In the genomic region with DNA sequence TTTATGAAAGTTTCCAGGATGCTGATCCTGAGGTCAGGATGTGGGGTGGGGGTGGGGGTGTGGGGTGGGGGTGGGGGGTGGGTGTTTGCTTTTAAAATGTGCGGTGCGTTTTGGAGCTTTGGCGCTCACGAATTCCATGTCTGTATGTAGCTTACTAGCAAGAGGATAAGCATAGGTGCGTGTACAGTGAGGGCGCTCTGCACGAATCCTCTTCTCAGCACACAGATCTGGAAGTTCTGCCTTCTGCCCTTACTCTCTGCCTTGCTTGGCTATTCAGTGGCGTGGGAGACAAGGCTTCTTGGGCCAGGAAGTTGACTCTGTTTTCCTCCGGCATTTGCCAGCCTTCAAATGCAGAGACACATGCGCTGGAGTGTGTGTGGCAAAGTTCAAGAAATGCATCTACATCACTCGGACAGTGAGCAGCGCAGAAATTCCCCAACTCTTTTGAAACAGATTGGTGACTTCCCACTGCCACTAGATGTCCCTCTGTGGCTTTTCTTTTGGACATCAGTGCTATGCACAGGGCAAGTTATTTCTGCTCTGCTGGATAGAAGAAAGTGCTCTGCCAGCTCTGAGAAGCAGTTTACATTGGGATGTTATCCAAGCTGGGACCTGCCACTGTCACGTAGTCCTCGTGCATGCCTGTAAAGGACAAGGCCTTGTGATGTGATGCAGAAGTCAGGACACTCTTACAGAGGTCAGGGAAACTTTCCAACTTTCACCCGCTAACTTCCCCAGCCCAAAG, we compare ENCODE assay signal across 9 mouse cellular contexts. TPM values are rescaled to one million over a fixed set of nuclear protein-coding genes. Genes with fewer than 3 reads are reported as not detected.
DNase-seq lines count a peak whose midpoint lies in the region; ATAC-seq lines count a peak whose summit lies in the region.
"Had no signal": no experiment of that assay in that cellular context is flagged by ENCODE, and none has a peak within 500 bp of the region (broad histone marks: within the 10 kb centered on the region; RNA-seq: fewer than 3 reads in every experiment).

No protein-coding gene starts in this region.

- H3K9ac ChIP-seq in heart, embryonic 15.5 days, result no peak overlapping the region
- no peak overlapping the region for H3K9ac ChIP-seq in stomach, embryonic 15.5 days
- H3K9ac ChIP-seq: limb, embryonic 15.5 days had no signal

- H3K4me2 ChIP-seq in heart, embryonic 15.5 days, result no peak overlapping the region; the same call in 1 of the 2 replicates
- H3K4me2 ChIP-seq in stomach, embryonic 15.5 days, result no peak overlapping the region
- H3K4me2 ChIP-seq: limb, embryonic 15.5 days had no signal

- H3K4me1 ChIP-seq in heart, embryonic 15.5 days (replicated peaks), result no peaks in the 10 kb centered on the region
- H3K4me1 ChIP-seq in stomach, embryonic 15.5 days, result no peaks in the 10 kb centered on the region
- H3K4me1 ChIP-seq: limb, embryonic 15.5 days had no signal

- WGBS in heart, embryonic 15.5 days, result 53% methylated on average over 15 of the region's 15 CpGs
- 46% methylated on average over 15 of the region's 15 CpGs for WGBS in stomach, embryonic 15.5 days

- peak; percentile 91 for ATAC-seq in heart, embryonic 15.5 days (replicated peaks; ENCODE audit: insufficient number of reproducible peaks, insufficient read depth, low FRiP score, low read depth)
- ATAC-seq in stomach, embryonic 15.5 days (ENCODE audit: insufficient read depth, low FRiP score, low read depth), result peak; percentile 58

- no peaks in the 10 kb centered on the region for H3K9me3 ChIP-seq in heart, embryonic 15.5 days (replicated peaks)
- no peaks in the 10 kb centered on the region for H3K9me3 ChIP-seq in stomach, embryonic 15.5 days
- H3K9me3 ChIP-seq: limb, embryonic 15.5 days had no signal

- no peaks in the 10 kb centered on the region for H3K36me3 ChIP-seq in heart, embryonic 15.5 days
- no peaks in the 10 kb centered on the region for H3K36me3 ChIP-seq in stomach, embryonic 15.5 days
- H3K36me3 ChIP-seq: limb, embryonic 15.5 days had no signal

- peak overlapping the region; percentile 48; the same call in 1 of the 2 replicates for H3K27ac ChIP-seq in heart, embryonic 15.5 days
- no peak overlapping the region for H3K27ac ChIP-seq in stomach, embryonic 15.5 days
- H3K27ac ChIP-seq: limb, embryonic 15.5 days had no signal

- no peak overlapping the region for H3K4me3 ChIP-seq in heart, embryonic 15.5 days
- H3K4me3 ChIP-seq in stomach, embryonic 15.5 days (replicated peaks), result no peak overlapping the region
- H3K4me3 ChIP-seq: limb, embryonic 15.5 days had no signal

- H3K27me3 ChIP-seq in heart, embryonic 15.5 days, result no peaks in the 10 kb centered on the region
- H3K27me3 ChIP-seq in stomach, embryonic 15.5 days (replicated peaks), result no peaks in the 10 kb centered on the region
- H3K27me3 ChIP-seq: limb, embryonic 15.5 days had no signal

- peak; percentile 15 for DNase-seq in adrenal gland, postnatal 10 days
- DNase-seq in adrenal gland, postnatal 4 days (ENCODE audit: low spot score in 2 of 2), result no peak
- DNase-seq in embryo, embryonic 10.5 days (ENCODE audit: low spot score), result peak; percentile 72
- DNase-seq in kidney, postnatal 4 days, result peak; percentile 44 to 55
- peak; percentile 28 for DNase-seq in mesoderm, embryonic 11.5 days (ENCODE audit: low read depth, low spot score)
- no peak for DNase-seq in urinary bladder, postnatal 25 days (ENCODE audit: low spot score)

RNA-seq across cellular contexts. Expression of a gene that starts 31.5 kb away (rescaled TPM):
- total RNA-seq in adrenal gland, postnatal 10 days (2021), result 100 to 1,000 TPM; 726 to 864 TPM
- 100 to 1,000 TPM; 700 to 821 TPM for total RNA-seq in adrenal gland, postnatal 4 days (2021)
- polyA plus RNA-seq in heart, embryonic 15.5 days (2015; fragmentation: Nextera tagmentation; extraction: Ambion mirVana), result 119 and 120 TPM in 2 replicates
- polyA plus RNA-seq in stomach, embryonic 15.5 days (2015; fragmentation: Nextera tagmentation; extraction: Ambion mirVana), result 327 and 388 TPM in 2 replicates

Comparison
In these comparisons a context has a peak if more than half of its experiments do, and no peak if none do; other contexts are left out.
1. DNase-seq: peak in adrenal gland, postnatal 10 days (single experiment), embryo, embryonic 10.5 days (single experiment), kidney, postnatal 4 days (2 of 2) and mesoderm, embryonic 11.5 days (single experiment); none in adrenal gland, postnatal 4 days (0 of 2) and urinary bladder, postnatal 25 days (single experiment).